Mouse (Mus musculus): ENCODE data around the gene Slc26a6.

DNA sequence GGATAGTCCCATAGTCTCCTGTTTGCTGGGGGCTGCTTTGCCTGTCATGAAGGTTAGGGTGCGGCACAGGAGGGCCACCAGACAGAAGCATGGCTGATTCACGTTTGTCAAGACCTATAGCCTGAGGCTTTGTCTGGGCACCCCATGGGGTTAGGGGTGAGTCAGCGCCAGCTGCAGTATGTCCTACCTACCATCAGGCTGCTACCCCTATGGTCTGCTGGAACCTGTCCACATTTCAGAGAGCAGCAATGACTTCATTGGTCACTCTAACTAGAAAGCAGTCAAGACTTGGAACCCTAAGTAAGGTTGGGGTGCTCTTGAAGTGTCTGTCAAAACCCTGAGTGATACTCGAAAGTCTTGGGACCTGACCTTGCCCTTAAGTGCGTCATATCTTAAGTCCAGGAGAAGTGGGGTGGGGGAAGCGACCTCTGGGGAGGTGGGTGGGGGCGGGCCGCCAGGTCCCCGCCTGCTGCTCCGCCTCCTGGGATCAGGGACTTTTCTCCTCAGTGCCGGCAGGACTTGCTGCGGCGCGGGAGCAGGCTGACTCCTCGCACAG is 100.1 kb downstream of the Slc26a6 start, which contains the start of gene Col7a1:
- TF ChIP-seq EP300 (IDR thresholded peaks at IDR 0.05; ENCODE audit: low read depth) (no peak), CTCF (IDR thresholded peaks at IDR 0.05; ENCODE audit: low read depth) (no peak)

Data from heart, postnatal 0 days (tissue).